Mouse (Mus musculus): ENCODE data around the gene Mr1.
"Not testable (repeated sequence)": the region's sequence is repeated elsewhere in the genome, so short reads cannot be mapped to it uniquely, and the experiment has no call there.

Gene Mr1

GRCm38 (mm10) chr1:155146572-155146980 lies at the start of gene Mr1:
TSS of gene Mr1 (minus strand) at chr1:155146814.
- peak; percentile 94 for DNase-seq (ENCODE audit: low read depth)

- peak; percentile 24 for DNase-seq (ENCODE audit: low read depth)
Measured at GRCm38 (mm10) chr1:155192805-155193368, 46.3 kb upstream of the Mr1 start.

GRCm38 (mm10) chr1:155191671-155192070 lies 45.1 kb upstream of the Mr1 start:
- DNase-seq (ENCODE audit: low read depth): no peak

- DNase-seq (ENCODE audit: low read depth): no peak
Measured at GRCm38 (mm10) chr1:155191219-155191618, 44.6 kb upstream of the Mr1 start.

GRCm38 (mm10) chr1:155188656-155189055 lies 42.0 kb upstream of the Mr1 start:
- DNase-seq (ENCODE audit: low read depth): no peak

- no peak for DNase-seq (ENCODE audit: low read depth)
Measured at GRCm38 (mm10) chr1:155184191-155184590, 37.6 kb upstream of the Mr1 start.

GRCm38 (mm10) chr1:155178192-155178924 lies 31.7 kb upstream of the Mr1 start:
- DNase-seq (ENCODE audit: low read depth): no peak

- peak; percentile 36 for DNase-seq (ENCODE audit: low read depth)
Measured at GRCm38 (mm10) chr1:155174424-155174823, 27.8 kb upstream of the Mr1 start.

- DNase-seq (ENCODE audit: low read depth): not testable (repeated sequence)
Measured at GRCm38 (mm10) chr1:155173644-155174016, 27.0 kb upstream of the Mr1 start.

GRCm38 (mm10) chr1:155172895-155173643 lies 26.5 kb upstream of the Mr1 start:
- DNase-seq (ENCODE audit: low read depth): no peak

- DNase-seq (ENCODE audit: low read depth): no peak
Measured at GRCm38 (mm10) chr1:155169935-155170334, 23.3 kb upstream of the Mr1 start.

GRCm38 (mm10) chr1:155167453-155167852 lies 20.8 kb upstream of the Mr1 start:
- no peak for DNase-seq (ENCODE audit: low read depth)

- peak; percentile 16 for DNase-seq (ENCODE audit: low read depth)
Measured at GRCm38 (mm10) chr1:155158970-155159484, 12.4 kb upstream of the Mr1 start.

- DNase-seq (ENCODE audit: low read depth): peak; percentile 97
Measured at GRCm38 (mm10) chr1:155158141-155158969, 11.7 kb upstream of the Mr1 start, which contains the start of gene Stx6. TSS of gene Stx6 (plus strand) at chr1:155158715.

GRCm38 (mm10) chr1:155153906-155154305 lies 7.3 kb upstream of the Mr1 start:
- no peak for DNase-seq (ENCODE audit: low read depth)

- no peak for DNase-seq (ENCODE audit: low read depth)
Measured at GRCm38 (mm10) chr1:155150821-155151220, 4.2 kb upstream of the Mr1 start.

GRCm38 (mm10) chr1:155149403-155149802 lies 2.8 kb upstream of the Mr1 start:
- DNase-seq (ENCODE audit: low read depth): no peak

GRCm38 (mm10) chr1:155147228-155147627 lies 614 bp upstream of the Mr1 start:
- peak; percentile 17 for DNase-seq (ENCODE audit: low read depth)

GRCm38 (mm10) chr1:155145620-155146019 lies 994 bp downstream of the Mr1 start:
- DNase-seq (ENCODE audit: low read depth): peak; percentile 81

GRCm38 (mm10) chr1:155140076-155140475 lies 6.5 kb downstream of the Mr1 start:
- DNase-seq (ENCODE audit: low read depth): peak; percentile 87

- DNase-seq (ENCODE audit: low read depth): peak; percentile 96
Measured at GRCm38 (mm10) chr1:155138795-155139194, 7.8 kb downstream of the Mr1 start.

- DNase-seq (ENCODE audit: low read depth): no peak
Measured at GRCm38 (mm10) chr1:155134866-155135265, 11.7 kb downstream of the Mr1 start.
